Mouse (Mus musculus) forebrain, embryonic 12.5 days (tissue): ENCODE measurements around the gene Mrpl43. TPM values are rescaled to one million over a fixed set of nuclear protein-coding genes. Genes with fewer than 3 reads are reported as not detected.

ENCODE experiments used
- ATAC-seq: fragments of 200-750 bp; cut with Nextera tagmentation; 2 replicates; pipeline ENCODE4 v1.8.0; 2017; ENCODE audit warnings: moderate TSS enrichment; ENCODE audit not compliant: low FRiP score
- H3K27ac ChIP-seq: fragments of 300-500 bp; sonication (generic); 2 replicates; pipeline ENCODE4 v1.5.1; 2016; ENCODE audit warnings: mild to moderate bottlenecking
- H3K27me3 ChIP-seq: fragments of 300-500 bp; sonication (generic); 2 replicates; pipeline ENCODE4 v1.6.1; 2016; ENCODE audit warnings: mild to moderate bottlenecking
- H3K36me3 ChIP-seq: fragments of 300-500 bp; sonication (generic); replicated peaks from 2 replicates; pipeline ENCODE4 v1.6.1; 2016; ENCODE audit warnings: mild to moderate bottlenecking
- H3K4me1 ChIP-seq: fragments of 300-500 bp; sonication (generic); 2 replicates; pipeline ENCODE4 v1.6.1; 2016
- H3K4me2 ChIP-seq: fragments of 300-500 bp; sonication (generic); 2 replicates; pipeline ENCODE4 v1.6.1; 2016; ENCODE audit warnings: mild to moderate bottlenecking, moderate library complexity
- H3K4me3 ChIP-seq: fragments of 300-500 bp; sonication (generic); replicated peaks from 2 replicates; pipeline ENCODE4 v1.5.1; 2016; ENCODE audit warnings: mild to moderate bottlenecking
- H3K9ac ChIP-seq: fragments of 300-500 bp; sonication (generic); 2 replicates; pipeline ENCODE4 v1.6.1; 2016; ENCODE audit warnings: mild to moderate bottlenecking
- H3K9me3 ChIP-seq: fragments of 300-500 bp; sonication (generic); 2 replicates; pipeline ENCODE4 v1.6.1; 2016
- WGBS: fragments of 180-500 bp; shearing (Covaris S2); methylation state at CpG from one replicate; pipeline ENCODE4 v1.1.7; 2016; 5-methylcytosine and 5-hydroxymethylcytosine counted together
- polyA plus RNA-seq: library from polyadenylated mRNA; unstranded; fragments of >200 nt; fragmentation: Nextera tagmentation; extraction: Ambion mirVana; gene quantifications from 2 replicates; pipeline ENCODE4 v1.2.1, GENCODE M21; 2016

Gene Mrpl43
- polyA plus RNA-seq, 1 experiment from 2014 or later = 75.8 TPM

DNA sequence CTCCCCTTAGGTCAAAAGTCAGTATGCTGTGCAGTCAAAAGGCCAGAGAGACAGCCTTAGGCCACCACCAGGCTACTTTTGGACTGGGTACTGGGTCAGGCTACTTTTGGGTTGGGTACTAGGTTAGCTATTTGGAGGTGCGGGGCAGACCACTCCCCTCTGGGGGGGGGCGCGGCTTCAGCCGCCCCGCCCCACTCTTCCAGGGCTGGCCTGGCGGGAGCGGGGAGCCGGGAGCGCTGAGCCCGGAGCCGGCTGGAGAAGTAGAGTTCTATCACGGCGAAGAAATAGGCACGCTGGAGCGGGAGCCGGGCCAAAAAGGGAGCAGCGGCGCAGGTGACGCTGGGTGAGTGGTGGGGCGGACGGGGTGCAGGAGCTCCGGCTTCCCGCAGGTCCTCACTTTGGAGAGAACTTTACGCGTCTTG is 8.8 kb upstream of the Mrpl43 start:
- ATAC-seq = no peak
- Histone ChIP-seq H3K27me3 (no peaks in the 10 kb centered on the region), H3K9me3 (no peaks in the 10 kb centered on the region), H3K9ac (peak overlapping the region; percentile 94), H3K4me3 (peak overlapping the region; percentile 72), H3K4me1 (peaks cover 58% of the 10 kb centered on the region), H3K27ac (peak overlapping the region; percentile 98), H3K4me2 (peak overlapping the region; percentile 79), H3K36me3 (peaks cover 25% of the 10 kb centered on the region)
- WGBS = 0% methylated on average over 23 of the region's 25 CpGs

DNA sequence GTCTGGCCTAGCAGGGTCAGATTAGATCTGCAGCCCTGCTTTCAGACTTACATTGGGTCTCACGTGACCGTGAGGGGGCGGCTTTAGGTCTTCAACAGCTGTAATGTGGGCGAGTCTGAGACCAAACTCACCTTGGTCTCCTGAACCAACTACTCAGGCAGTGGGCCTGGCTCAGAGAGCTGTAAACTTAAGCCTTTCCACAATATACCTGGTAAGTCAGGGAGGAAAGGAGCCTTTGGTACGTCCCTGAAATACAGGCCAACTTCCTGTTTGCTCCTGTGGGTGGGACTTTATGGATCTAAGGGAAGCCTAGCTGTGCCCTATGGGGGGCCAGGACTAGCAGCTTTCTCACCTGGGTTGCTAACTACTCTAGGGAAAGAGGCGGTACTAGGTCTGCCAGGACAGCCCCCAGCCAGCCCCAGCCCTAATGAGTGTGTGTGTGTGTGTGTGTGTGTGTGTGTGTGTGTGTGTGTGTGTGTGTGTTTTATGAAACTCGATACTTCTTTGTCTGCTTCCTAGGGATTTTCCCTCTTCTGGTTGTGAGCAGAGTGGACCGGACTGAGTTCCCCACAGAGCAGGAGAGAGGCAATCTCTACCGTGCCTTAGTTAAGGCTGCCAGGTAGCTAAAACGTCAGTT is 8.2 kb upstream of the Mrpl43 start, which contains the start of gene Lzts2:
TSS of gene Lzts2 (plus strand) at position 80 of the 637 bp plus-strand sequence.
- 11% methylated on average over 10 of the region's 10 CpGs for WGBS
- Histone ChIP-seq H3K4me1 (peaks cover 53% of the 10 kb centered on the region), H3K27ac (peak within 1 kb of the TSS; percentile 98), H3K9ac (peak within 1 kb of the TSS; percentile 94), H3K4me2 (peak within 1 kb of the TSS; percentile 79), H3K4me3 (peak within 1 kb of the TSS; percentile 72), H3K9me3 (no peaks in the 10 kb centered on the region), H3K36me3 (peaks cover 29% of the 10 kb centered on the region), H3K27me3 (no peaks in the 10 kb centered on the region)
- no peak for ATAC-seq

DNA sequence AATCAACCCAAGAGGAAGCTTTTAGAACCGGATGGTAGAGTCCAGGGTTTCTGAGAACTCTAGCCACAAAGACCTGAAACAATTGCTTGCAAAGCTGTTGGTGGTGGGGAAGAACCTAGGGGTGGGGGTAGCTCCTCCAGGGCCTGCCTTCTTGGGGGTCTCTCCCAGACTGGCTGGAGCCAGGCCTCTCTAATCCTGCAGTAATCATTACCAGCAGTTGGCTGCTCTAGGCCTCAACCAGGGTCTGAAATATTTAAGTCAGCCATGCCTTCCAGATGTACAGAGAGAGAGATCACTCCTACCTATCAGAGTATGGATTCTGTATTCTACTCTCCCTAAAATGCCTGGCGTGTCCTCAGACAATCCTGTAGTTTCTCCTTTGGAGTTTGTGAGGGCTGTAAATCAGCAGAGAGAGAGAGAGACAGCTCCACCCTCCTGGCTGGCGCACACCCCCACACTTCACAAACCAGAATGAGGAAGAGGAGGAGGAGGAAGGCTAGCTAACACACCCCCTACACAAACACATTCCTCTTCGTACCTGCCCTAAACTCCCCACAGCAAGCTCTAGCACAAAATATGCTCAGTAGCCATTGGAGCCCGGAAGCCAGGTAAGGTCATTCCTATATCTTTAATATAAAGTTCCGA is 7.5 kb upstream of the Mrpl43 start:
- H3K4me3 ChIP-seq = no peak overlapping the region
- 62% methylated on average over 6 of the region's 6 CpGs for WGBS
- 0 out of 2 replicates have a peak overlapping the region, but pooled peaks have one; percentile 47 for H3K27ac ChIP-seq
- ATAC-seq = no peak
- H3K4me1 ChIP-seq = peaks cover 46% of the 10 kb centered on the region
- no peaks in the 10 kb centered on the region for H3K27me3 ChIP-seq
- no peak overlapping the region for H3K4me2 ChIP-seq
- peaks cover 34% of the 10 kb centered on the region for H3K36me3 ChIP-seq
- H3K9me3 ChIP-seq = no peaks in the 10 kb centered on the region
- H3K9ac ChIP-seq = no peak overlapping the region

DNA sequence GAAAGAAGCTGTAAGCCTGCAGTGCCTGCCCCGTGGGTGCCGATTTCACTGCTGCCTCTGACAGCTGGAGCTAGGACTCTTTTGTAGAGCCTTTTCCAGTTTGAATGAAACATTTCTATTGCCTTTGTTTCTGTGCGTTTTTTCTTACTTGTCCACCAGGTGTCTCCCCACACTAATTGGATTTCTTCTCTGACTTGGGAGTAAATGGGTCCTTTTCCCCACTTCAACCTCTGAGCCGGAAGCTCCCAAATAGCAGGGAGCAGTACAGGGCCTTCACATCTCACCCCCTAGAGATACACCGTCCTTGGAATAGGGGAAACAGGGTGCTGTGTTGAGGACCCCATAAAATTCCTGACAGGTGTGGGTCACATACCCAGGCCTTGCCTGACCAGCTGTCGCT is 6.4 kb upstream of the Mrpl43 start:
- 0 out of 2 replicates have a peak overlapping the region, but pooled peaks have one; percentile 1 for H3K9ac ChIP-seq
- no peaks in the 10 kb centered on the region for H3K9me3 ChIP-seq
- peaks cover 40% of the 10 kb centered on the region for H3K36me3 ChIP-seq
- H3K4me3 ChIP-seq = no peak overlapping the region
- 30% methylated on average over 6 of the region's 6 CpGs for WGBS
- peaks cover 44% of the 10 kb centered on the region for H3K4me1 ChIP-seq
- no peak overlapping the region for H3K4me2 ChIP-seq
- no peak for ATAC-seq
- H3K27me3 ChIP-seq = no peaks in the 10 kb centered on the region
- peak overlapping the region; percentile 44; the same call in 1 of the 2 replicates for H3K27ac ChIP-seq

DNA sequence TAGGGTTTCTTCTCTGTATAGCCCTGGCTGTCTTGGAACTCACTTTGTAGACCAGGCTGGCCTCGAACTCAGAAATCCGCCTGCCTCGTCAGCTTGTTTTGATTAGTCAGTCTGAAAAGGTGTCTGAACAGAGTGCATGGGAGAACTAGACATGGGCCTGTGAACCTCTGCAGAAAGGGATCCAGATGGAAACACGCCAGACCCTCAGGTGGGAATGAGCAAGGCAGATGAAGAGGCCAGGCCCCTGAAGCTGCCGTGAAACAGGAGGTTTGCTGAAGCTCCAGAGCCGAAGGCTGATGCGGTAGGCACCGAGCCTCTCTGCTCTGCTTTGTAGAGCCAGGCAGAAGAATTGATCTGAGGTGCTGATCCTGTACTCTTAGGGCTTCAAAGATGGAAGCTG is 6.0 kb upstream of the Mrpl43 start:
- Histone ChIP-seq H3K36me3 (peaks cover 40% of the 10 kb centered on the region), H3K9ac (0 out of 2 replicates have a peak overlapping the region, but pooled peaks have one; percentile 1), H3K4me3 (no peak overlapping the region), H3K27me3 (no peaks in the 10 kb centered on the region), H3K9me3 (no peaks in the 10 kb centered on the region), H3K27ac (peak overlapping the region; percentile 44; the same call in 1 of the 2 replicates), H3K4me1 (peaks cover 46% of the 10 kb centered on the region), H3K4me2 (no peak overlapping the region)
- ATAC-seq = no peak
- WGBS = 87% methylated on average over 8 of the region's 8 CpGs

DNA sequence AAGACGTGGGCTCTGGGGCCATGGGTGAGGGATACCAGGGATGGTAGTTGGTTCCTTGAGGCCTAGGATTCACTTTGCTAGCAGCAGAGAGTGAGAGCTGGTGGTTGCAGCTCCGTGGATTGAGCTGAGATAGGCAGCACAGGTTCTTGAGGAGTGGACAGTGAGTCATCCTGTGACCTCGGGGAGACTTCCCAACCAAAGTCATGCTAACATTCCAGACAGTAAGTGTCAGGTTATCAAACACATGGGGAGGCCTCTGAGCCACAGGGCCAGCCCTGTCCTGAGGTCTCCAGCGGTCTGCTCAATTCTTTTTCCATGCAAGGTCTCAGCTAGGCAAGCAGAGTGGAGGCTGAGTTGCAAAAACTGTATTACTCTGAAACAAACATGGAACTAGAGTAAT is 4.4 kb upstream of the Mrpl43 start:
- no peak for ATAC-seq
- H3K4me1 ChIP-seq = peaks cover 38% of the 10 kb centered on the region

DNA sequence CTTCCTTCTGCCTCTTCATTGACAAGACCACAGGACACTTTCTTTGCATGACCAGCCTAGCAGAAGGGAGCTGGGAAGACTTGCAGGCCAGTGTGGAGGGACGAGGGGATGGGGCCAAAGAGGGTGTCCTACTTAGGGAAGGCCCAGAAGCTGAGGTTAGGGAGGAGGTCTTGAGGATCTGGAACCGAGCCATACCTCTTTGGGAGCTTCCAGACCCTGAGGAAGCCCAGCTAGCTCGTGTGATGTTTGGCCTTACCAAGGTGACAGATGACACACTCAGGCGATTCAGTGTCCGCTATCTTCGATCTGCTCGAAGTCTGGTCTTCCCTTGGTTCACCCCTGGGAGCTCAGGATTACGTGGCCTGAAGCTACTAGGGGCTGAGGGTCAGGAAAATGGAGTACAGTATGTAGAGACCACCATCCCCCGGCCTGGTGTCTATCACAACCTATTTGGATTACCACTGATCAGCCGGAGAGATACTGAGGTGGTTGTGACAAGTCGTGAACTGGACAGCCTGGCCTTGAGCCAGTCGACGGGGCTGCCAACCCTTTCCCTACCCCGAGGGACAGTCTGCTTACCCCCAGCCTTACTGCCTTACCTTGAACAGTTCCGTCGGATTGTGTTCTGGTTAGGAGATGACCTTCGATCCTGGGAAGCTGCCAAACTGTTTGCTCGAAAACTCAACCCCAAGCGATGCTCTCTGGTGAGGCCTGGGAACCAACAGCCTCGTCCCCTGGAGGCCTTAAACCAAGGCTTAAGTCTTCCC is 1.4 kb upstream of the Mrpl43 start:
- no peaks in the 10 kb centered on the region for H3K9me3 ChIP-seq
- peak overlapping the region; percentile 98 for H3K4me2 ChIP-seq
- ATAC-seq = no peak
- peaks cover 62% of the 10 kb centered on the region for H3K36me3 ChIP-seq
- peak overlapping the region; percentile 95 for H3K4me3 ChIP-seq
- WGBS = 91% methylated on average over 20 of the region's 20 CpGs
- no peak overlapping the region for H3K27ac ChIP-seq
- no peaks in the 10 kb centered on the region for H3K27me3 ChIP-seq
- H3K9ac ChIP-seq = no peak overlapping the region
- peaks cover 25% of the 10 kb centered on the region for H3K4me1 ChIP-seq

More for the DNA sequence above, 4.4 kb upstream of the Mrpl43 start:
- Histone ChIP-seq H3K4me3 (no peak overlapping the region), H3K27me3 (no peaks in the 10 kb centered on the region), H3K36me3 (peaks cover 40% of the 10 kb centered on the region), H3K4me2 (no peak overlapping the region), H3K9me3 (no peaks in the 10 kb centered on the region), H3K27ac (no peak overlapping the region), H3K9ac (no peak overlapping the region)
- WGBS = 88% methylated on average over 4 of the region's 4 CpGs

DNA sequence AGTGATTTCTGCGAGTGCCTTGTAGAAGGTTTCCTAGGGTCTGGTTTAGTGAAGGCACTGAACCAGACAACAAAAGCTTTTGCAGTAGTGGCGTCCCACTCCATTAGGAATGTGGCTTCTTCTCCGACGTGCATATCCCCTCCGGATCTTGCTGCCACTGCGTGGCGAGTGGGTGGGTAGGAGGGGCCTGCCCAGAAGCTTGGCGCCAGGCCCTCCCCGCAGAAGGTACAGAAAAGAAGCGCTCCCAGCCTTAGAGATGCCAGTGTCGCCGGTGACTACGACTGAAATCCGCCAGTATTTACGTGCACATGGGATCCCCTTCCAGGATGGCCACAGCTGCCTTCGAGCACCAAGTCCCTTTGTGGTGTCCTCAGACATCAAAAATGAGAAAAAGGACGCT is 779 bp upstream of the Mrpl43 start:
- Histone ChIP-seq H3K27ac (peak overlapping the region; percentile 80), H3K9me3 (no peaks in the 10 kb centered on the region), H3K27me3 (no peaks in the 10 kb centered on the region), H3K4me2 (peak overlapping the region; percentile 98), H3K4me1 (peaks cover 20% of the 10 kb centered on the region), H3K36me3 (peaks cover 61% of the 10 kb centered on the region), H3K4me3 (peak overlapping the region; percentile 95), H3K9ac (peak overlapping the region; percentile 86)
- 47% methylated on average over 17 of the region's 17 CpGs for WGBS
- ATAC-seq = no peak

DNA sequence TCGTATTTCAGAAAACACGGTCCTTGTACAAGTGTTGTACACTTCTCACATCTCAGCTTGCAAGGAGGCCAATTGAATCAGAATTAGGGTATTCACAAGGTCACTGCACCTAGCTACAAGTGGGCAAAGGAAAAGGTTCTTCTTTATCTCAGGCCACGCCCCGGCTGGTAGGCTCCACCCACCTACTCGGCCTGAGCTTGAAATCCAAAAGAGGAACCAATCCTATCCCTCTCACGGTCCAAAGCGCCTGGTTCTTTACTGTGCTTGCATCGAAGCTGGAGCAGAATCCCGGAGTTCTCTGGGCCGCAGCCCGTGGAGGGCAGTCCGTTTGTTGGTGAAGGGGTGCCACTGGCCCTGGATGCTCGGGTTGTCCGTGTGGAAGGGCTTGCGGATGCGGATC is 798 bp downstream of the Mrpl43 start, which contains the start of gene Twnk:
TSS of gene Twnk (plus strand) at position 220 of the 400 bp plus-strand sequence.
- Histone ChIP-seq H3K36me3 (peaks cover 59% of the 10 kb centered on the region), H3K4me1 (peaks cover 20% of the 10 kb centered on the region), H3K27ac (peak within 1 kb of the TSS; percentile 80), H3K27me3 (no peaks in the 10 kb centered on the region), H3K9ac (peak within 1 kb of the TSS; percentile 86), H3K9me3 (no peaks in the 10 kb centered on the region), H3K4me3 (peak within 1 kb of the TSS; percentile 95), H3K4me2 (peak within 1 kb of the TSS; percentile 98)
- no peak for ATAC-seq
- WGBS = 10% methylated on average over 16 of the region's 16 CpGs

DNA sequence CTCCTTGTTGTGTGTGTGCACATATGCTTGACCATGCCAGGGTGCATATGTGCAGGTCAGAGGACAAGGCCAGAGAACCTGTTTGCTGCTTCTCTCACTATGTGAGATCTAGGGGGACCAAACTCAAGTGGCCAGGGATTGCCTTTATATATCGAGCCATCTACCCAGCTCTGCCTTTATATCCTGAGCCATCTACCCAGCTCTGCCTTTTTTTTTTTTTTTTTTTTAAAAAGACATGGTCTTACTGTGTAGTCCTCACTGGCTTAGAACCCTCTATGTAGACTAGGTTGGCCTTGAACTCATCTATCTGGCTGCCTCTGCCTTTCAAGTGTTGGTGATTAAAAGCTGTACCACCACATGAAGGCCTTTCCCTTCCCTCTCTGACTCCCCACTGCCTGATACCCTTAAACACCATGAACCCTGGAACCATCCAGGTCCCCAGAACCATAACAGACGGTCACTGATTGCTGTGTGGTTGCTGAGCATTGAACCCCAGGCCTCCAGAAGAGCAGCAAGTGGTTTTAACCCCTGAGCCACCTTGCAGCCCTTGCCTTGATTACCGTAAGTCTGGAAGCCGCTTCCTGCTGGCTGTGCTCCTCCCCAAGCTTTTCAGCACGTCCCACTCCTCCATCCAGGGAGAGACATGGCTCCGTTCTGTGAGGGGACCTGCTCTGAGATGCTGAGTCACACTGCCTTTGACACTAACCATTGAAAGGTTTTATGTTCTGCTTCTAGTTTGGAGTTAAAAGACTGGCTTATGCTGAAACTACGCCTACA is 2.3 kb downstream of the Mrpl43 start:
- H3K27ac ChIP-seq = no peak overlapping the region
- H3K4me3 ChIP-seq = no peak overlapping the region
- no peak for ATAC-seq
- no peak overlapping the region for H3K4me2 ChIP-seq
- 88% methylated on average over 7 of the region's 7 CpGs for WGBS
- H3K4me1 ChIP-seq = peaks cover 20% of the 10 kb centered on the region
- no peaks in the 10 kb centered on the region for H3K9me3 ChIP-seq
- no peaks in the 10 kb centered on the region for H3K27me3 ChIP-seq
- H3K9ac ChIP-seq = no peak overlapping the region
- H3K36me3 ChIP-seq = peaks cover 61% of the 10 kb centered on the region

DNA sequence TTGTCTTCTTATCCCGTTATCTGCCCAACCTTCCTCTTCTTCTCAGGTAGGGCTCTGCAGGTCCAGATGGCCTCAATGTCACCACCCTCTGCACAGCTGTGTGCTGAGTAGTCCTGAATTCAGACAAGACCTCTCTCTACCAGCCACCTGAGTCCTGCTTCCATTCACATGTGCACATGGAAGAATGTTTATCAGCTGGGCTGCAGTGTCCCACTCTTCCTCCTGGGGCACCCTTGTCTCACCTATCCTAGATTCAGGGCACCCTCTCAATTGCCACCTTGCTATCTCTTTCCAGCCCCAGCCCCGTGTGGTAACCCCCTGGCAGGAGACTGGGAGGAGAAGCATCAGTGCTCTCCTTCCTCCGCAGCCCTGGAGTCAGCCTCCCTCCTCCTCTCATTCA is 3.9 kb downstream of the Mrpl43 start:
- Histone ChIP-seq H3K36me3 (peaks cover 69% of the 10 kb centered on the region), H3K27me3 (no peaks in the 10 kb centered on the region), H3K9me3 (no peaks in the 10 kb centered on the region), H3K4me3 (no peak overlapping the region), H3K4me2 (no peak overlapping the region), H3K27ac (no peak overlapping the region), H3K4me1 (peaks cover 16% of the 10 kb centered on the region), H3K9ac (no peak overlapping the region)
- 60% methylated on average over 3 of the region's 3 CpGs for WGBS
- no peak for ATAC-seq
